Mouse (Mus musculus) liver, embryonic 16.5 days (tissue): ENCODE measurements around the gene Tmem110. TPM values are rescaled to one million over a fixed set of nuclear protein-coding genes. Genes with fewer than 3 reads are reported as not detected.

Experiments
- ATAC-seq: fragments of 200-750 bp; cut with Nextera tagmentation; 2 replicates; pipeline ENCODE4 v1.8.0; 2017; ENCODE audit warnings: low read depth, mild to moderate bottlenecking, moderate number of reproducible peaks, moderate library complexity
- H3K27ac ChIP-seq: fragments of 300-500 bp; sonication (generic); 2 replicates; pipeline ENCODE4 v1.5.1; 2014; ENCODE audit warnings: mild to moderate bottlenecking, low read length
- H3K27me3 ChIP-seq: fragments of 300-500 bp; sonication (generic); 2 replicates; pipeline ENCODE4 v1.6.1; 2014; ENCODE audit warnings: low read depth, low read length, mixed read lengths; ENCODE audit not compliant: control insufficient read depth, insufficient read depth
- H3K36me3 ChIP-seq: fragments of 300-500 bp; sonication (generic); 2 replicates; pipeline ENCODE4 v1.6.1; 2014; ENCODE audit warnings: mild to moderate bottlenecking; ENCODE audit not compliant: control insufficient read depth, insufficient read depth
- H3K4me1 ChIP-seq: fragments of 300-500 bp; sonication (generic); 2 replicates; pipeline ENCODE4 v1.6.1; 2014; ENCODE audit warnings: low read depth, low read length, mixed read lengths; ENCODE audit not compliant: control insufficient read depth
- H3K4me2 ChIP-seq: fragments of 300-500 bp; sonication (generic); 2 replicates; pipeline ENCODE4 v1.6.1; 2014; ENCODE audit warnings: low read depth, low read length, mixed read lengths
- H3K4me3 ChIP-seq: fragments of 300-500 bp; sonication (generic); 2 replicates; pipeline ENCODE4 v1.5.1; 2014; ENCODE audit warnings: low read depth, mild to moderate bottlenecking, low read length
- H3K9ac ChIP-seq: fragments of 300-500 bp; sonication (generic); 2 replicates; pipeline ENCODE4 v1.6.1; 2014; ENCODE audit warnings: low read depth, low read length
- H3K9me3 ChIP-seq: fragments of 300-500 bp; sonication (generic); replicated peaks from 2 replicates; pipeline ENCODE4 v1.6.1; 2016; ENCODE audit warnings: low read length; ENCODE audit not compliant: control insufficient read depth
- WGBS: fragments of 180-500 bp; shearing (Covaris S2); extraction: QIAGEN DNeasy Blood & Tissue Kit; methylation state at CpG from one replicate; pipeline ENCODE4 v1.1.7; 2014; ENCODE audit not compliant: insufficient replicate concordance; 5-methylcytosine and 5-hydroxymethylcytosine counted together
- polyA plus RNA-seq: library from polyadenylated mRNA; unstranded; fragments of >200 nt; fragmentation: Nextera tagmentation; extraction: Ambion mirVana; gene quantifications from 2 replicates; pipeline ENCODE4 v1.2.1, GENCODE M21; 2015

Gene Tmem110
- polyA plus RNA-seq, 1 experiment from 2014 or later: 8.1 TPM

DNA sequence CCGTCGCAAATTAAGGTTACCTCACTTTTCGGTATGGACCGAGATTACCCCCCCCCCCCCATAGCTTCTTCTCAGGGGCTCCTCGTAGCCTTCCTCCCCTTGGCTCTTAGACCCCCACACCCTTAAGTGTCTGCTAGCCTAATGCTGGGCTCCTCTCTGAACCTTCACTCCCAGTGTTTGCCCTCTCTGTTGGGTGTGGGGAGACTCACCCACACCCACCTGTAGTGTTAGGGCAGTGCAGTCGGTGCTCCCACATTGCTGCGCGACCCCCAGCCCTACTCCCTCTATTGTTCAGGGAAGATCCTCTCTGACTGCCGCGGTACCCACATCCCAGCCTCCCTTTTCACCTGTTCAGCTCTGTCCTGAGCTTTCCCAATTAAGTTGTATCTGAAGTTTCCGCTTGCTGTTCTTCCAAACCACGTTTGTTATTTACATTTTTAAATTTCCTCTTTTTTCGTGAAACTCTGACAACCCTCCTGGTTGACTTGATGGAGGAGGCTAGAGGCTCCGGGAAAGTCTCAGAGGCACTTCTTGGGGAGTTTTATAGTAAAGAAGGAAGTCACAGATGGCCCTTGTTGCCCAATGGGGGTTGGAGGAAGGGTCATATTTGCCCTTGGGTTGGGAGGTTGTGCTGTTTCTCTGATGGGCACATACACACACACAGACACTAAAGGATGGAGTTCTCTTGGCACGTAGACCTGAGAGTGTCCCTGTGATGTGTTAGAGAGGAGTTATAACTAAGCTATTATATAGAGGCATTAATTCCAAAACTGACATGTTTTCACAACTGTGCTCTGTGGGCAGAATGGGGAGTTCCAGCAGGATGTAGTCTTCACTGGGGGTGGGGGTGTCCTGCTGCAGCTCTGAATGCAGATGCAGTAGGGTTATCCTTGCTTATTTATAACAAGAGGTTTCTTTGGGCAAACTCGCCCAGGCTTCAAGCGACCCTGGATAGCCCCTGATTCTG is 1.1 kb downstream of the Tmem110 start:
- Histone ChIP-seq H3K27ac (no peak overlapping the region), H3K9me3 (no peaks in the 10 kb centered on the region), H3K4me2 (peak overlapping the region; percentile 84), H3K4me1 (peaks cover 53% of the 10 kb centered on the region), H3K9ac (peak overlapping the region; percentile 83), H3K27me3 (no peaks in the 10 kb centered on the region), H3K36me3 (no peaks in the 10 kb centered on the region), H3K4me3 (peak overlapping the region; percentile 88)
- ATAC-seq: no peak
- WGBS: 14% methylated on average over 17 of the region's 17 CpGs

DNA sequence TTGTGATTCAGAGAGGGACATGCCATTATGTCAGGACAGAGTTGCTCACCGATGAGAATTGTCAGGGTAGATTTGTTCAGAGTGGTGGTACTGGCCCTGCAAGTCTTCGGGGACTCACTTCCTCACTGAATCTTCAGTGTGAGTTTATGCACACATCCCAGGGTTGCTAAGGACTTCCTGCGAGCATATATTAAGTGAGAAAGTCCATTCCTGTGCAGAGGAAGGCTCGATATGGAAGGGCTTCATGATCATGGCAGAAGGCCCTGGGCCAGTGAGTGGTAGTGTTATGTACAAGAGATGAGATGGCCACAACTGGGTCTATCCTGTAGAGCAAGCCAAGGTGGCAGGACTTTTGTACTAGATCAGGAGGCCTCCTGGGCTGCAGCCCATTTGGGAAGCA is 2.1 kb downstream of the Tmem110 start:
- no peak overlapping the region for H3K4me3 ChIP-seq
- H3K4me2 ChIP-seq: no peak overlapping the region
- H3K9me3 ChIP-seq: no peaks in the 10 kb centered on the region
- no peak for ATAC-seq
- H3K27me3 ChIP-seq: no peaks in the 10 kb centered on the region
- no peak overlapping the region for H3K9ac ChIP-seq
- 0 out of 2 replicates have a peak overlapping the region, but pooled peaks have one; percentile 12 for H3K27ac ChIP-seq
- WGBS: 56% methylated on average over 4 of the region's 4 CpGs
- peaks cover 59% of the 10 kb centered on the region for H3K4me1 ChIP-seq
- H3K36me3 ChIP-seq: no peaks in the 10 kb centered on the region

DNA sequence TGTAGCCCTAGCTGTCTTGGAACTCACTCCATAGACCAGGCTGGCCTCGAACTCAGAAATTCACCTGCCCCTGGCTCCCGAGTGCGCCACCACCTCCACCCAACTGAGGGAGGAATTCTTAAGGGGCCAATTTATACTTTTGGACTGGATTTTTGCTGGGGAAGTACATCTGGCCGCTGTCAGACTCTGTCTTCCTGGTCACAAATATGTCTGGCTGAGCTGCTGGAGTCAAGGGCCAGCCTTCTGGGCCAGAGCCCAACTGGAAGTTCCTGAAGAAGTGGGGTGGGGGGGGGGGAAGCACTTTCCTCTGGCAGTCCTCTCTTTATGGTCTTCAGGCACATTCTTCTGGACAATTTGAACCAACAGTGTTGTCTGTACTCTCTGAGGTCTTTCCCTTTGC is 2.7 kb downstream of the Tmem110 start:
- Histone ChIP-seq H3K4me1 (peaks cover 59% of the 10 kb centered on the region), H3K4me2 (no peak overlapping the region), H3K27ac (peak overlapping the region; percentile 62; the same call in 1 of the 2 replicates), H3K9ac (no peak overlapping the region), H3K27me3 (no peaks in the 10 kb centered on the region), H3K9me3 (no peaks in the 10 kb centered on the region), H3K36me3 (no peaks in the 10 kb centered on the region), H3K4me3 (no peak overlapping the region)
- ATAC-seq: no peak
- 74% methylated on average over 4 of the region's 4 CpGs for WGBS

DNA sequence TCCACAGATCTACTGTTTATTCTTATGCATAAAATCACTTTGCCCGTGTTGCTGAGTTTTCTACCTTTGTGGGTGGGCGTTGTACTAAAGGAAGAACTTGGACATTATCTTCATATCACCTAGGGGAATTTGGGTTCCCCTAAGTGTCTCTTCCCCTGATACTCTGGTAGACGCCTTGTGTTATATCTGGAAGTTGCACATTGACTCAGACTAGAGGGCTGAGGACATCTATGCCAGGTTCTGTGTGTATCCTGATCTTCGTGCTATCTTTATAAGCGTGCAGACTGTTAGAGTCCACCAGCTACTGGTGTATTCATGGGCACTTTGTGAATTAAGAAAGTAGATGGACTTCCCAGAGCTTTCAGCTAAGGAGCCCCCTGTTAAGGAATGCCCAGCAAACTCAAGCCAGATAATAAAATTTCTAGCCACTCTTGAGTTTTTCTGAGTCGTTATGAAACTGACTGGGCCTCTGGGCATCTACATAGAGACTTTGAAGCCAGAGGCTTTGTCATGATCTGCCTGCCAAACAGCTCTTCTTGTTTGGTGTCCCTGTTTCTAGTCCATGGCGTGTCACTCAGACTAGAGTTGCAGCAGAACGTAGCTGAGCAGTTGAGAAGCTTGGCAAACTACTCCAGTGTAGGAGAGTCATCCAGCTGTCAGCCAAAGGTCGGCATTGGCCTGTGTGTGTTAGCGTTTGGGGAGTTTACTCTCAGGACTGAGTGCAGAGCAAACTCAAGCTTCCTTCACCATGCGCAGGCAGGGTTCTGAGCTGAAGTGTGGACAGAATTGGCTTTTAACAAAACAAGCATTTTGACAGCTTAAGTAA is 3.5 kb downstream of the Tmem110 start:
- Histone ChIP-seq H3K4me1 (peaks cover 59% of the 10 kb centered on the region), H3K4me2 (peak overlapping the region; percentile 4; the same call in 1 of the 2 replicates), H3K27ac (peak overlapping the region; percentile 62), H3K27me3 (no peaks in the 10 kb centered on the region), H3K9me3 (no peaks in the 10 kb centered on the region), H3K36me3 (no peaks in the 10 kb centered on the region), H3K9ac (peak overlapping the region; percentile 4; the same call in 1 of the 2 replicates), H3K4me3 (no peak overlapping the region)
- peak; percentile 48 for ATAC-seq
- 35% methylated on average over 11 of the region's 11 CpGs for WGBS

DNA sequence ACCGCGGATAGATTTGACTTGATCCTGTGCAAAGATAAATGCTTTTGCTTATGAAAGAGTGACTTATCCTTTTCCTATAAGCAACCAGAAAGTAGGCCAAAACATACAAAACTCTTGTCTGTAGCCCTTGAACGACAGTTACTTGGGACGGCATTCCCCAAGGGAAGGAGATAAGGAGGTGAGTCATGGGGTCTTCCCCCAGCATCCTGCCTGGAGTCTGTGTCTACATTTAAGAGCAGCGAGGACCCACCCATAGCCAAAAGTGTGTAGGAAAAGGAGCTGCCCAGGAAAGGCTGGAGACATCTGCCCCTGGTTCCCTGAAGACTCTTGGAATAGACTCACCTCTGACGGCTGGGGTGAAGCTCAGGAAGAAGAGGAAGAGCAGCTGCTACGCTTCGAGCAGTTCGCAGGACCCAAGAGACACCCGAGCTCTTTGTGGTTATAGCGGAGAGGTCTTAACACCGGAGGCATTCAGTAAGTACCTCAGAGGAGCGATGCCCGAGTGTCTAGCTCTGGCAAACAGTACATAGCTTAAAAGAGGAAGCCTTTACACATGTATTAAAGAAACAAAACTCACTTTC is 12.1 kb downstream of the Tmem110 start:
- Histone ChIP-seq H3K4me2 (no peak overlapping the region), H3K27me3 (no peaks in the 10 kb centered on the region), H3K36me3 (no peaks in the 10 kb centered on the region), H3K9me3 (no peaks in the 10 kb centered on the region), H3K4me1 (no peaks in the 10 kb centered on the region), H3K27ac (no peak overlapping the region), H3K4me3 (no peak overlapping the region), H3K9ac (no peak overlapping the region)
- no peak for ATAC-seq
- 68% methylated on average over 14 of the region's 14 CpGs for WGBS

DNA sequence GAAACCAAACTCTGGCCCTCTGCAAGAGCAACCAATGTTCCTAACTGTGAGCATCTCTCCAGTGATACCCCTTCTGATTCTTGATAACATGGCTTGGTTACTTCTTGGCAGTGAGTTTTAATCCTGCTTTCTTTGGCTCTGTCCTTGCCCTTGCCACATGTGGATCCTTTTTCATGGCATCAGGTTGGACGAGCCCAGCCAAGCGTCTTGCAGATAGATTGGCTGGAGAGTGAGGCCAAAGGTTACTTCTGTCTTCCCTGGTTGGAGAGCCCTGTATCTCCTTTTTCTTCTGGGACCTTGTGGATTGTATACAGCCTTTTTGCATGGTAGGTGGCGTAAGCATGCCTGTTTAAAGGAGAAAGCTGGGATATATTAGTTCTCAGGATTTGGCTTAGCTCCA is 18.3 kb downstream of the Tmem110 start:
- no peak for ATAC-seq
- Histone ChIP-seq H3K4me2 (no peak overlapping the region), H3K4me1 (no peaks in the 10 kb centered on the region), H3K4me3 (no peak overlapping the region), H3K27me3 (no peaks in the 10 kb centered on the region), H3K9me3 (no peaks in the 10 kb centered on the region), H3K27ac (no peak overlapping the region), H3K9ac (no peak overlapping the region), H3K36me3 (no peaks in the 10 kb centered on the region)
- WGBS: 59% methylated on average over 3 of the region's 3 CpGs

DNA sequence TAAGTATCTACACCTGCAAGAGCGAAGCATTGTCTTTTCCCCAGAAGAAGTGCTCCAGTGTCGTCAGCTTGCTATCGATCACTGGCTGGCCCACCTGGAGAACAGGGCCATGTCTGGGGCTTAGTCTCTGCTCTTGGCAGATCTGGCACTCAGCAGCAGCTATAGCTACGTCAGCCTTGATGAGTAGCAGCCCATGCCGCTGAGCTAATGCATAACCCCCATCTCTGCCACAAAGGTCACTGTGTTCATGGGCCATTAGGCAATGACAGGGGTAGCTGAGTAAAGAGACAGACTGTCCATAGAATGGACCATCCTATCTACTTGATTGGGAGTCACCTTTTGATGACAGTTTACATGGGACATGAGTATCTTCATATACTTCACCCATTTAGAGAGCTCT is 25.1 kb downstream of the Tmem110 start:
- H3K27me3 ChIP-seq: no peaks in the 10 kb centered on the region
- no peaks in the 10 kb centered on the region for H3K36me3 ChIP-seq
- WGBS: 77% methylated on average over 5 of the region's 5 CpGs
- ATAC-seq: peak; percentile 71
- H3K27ac ChIP-seq: no peak overlapping the region
- H3K4me2 ChIP-seq: no peak overlapping the region
- no peak overlapping the region for H3K9ac ChIP-seq
- H3K4me1 ChIP-seq: no peaks in the 10 kb centered on the region; the same call in 1 of the 2 replicates
- no peak overlapping the region for H3K4me3 ChIP-seq
- H3K9me3 ChIP-seq: no peaks in the 10 kb centered on the region

DNA sequence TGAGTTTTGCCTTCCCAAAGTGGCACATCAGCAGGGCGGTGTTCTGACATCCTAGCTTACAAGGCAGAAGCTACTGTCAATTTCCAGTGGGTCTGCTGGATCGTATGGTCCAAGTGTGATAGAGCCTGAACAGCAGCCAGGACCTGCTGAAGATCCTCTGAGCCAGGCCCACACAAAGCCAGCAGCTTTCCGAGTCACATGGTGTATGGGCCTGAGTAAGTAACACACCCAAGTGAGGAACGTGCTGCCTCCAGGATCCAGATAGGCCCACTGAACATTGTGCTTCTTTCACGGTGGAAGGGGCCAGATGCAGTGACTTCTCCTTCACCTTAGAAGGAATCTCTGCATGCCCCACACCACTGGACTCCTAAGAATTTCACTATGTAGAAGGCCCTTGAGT is 26.9 kb downstream of the Tmem110 start:
- no peaks in the 10 kb centered on the region for H3K27me3 ChIP-seq
- no peak overlapping the region for H3K4me3 ChIP-seq
- H3K36me3 ChIP-seq: no peaks in the 10 kb centered on the region
- H3K27ac ChIP-seq: no peak overlapping the region
- 74% methylated on average over 5 of the region's 5 CpGs for WGBS
- H3K4me2 ChIP-seq: no peak overlapping the region
- ATAC-seq: no peak
- H3K4me1 ChIP-seq: no peaks in the 10 kb centered on the region; the same call in 1 of the 2 replicates
- H3K9me3 ChIP-seq: no peaks in the 10 kb centered on the region
- no peak overlapping the region for H3K9ac ChIP-seq
